Mouse (Mus musculus) cerebellum, adult 2 months (tissue): ENCODE results near the gene Daam1.

ENCODE experiments used
- CTCF ChIP-seq: fragments of 200-500 bp; IDR thresholded peaks from 2 replicates; pipeline ENCODE4 v1.5.1; 2011; ENCODE audit warnings: low read depth, mild to moderate bottlenecking, control low read depth, low read length, moderate library complexity, borderline replicate concordance; ENCODE audit not compliant: insufficient read depth
- POLR2A ChIP-seq: fragments of 200-500 bp; IDR thresholded peaks from 2 replicates; pipeline ENCODE4 v1.6.1; 2011; ENCODE audit warnings: low read length, control low read depth, borderline replicate concordance; ENCODE audit not compliant: insufficient read depth

DNA sequence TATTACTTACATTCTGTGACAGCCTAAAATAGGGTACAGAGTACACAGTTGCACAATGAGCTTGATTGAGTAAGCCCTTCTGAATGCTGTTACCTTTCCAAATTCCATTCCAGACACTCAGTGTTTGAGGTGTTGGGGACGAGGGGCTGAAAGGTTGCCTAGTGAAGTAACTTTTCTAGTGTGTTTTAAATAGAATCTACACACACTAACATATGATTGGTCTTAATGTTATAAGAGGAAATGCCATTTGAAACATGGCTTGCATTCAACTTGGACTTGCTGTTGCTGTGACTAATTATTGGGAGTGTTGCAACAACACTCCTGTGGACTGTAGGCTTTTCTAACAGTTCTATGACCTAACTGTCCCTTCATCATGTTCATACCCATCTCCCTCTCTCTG is 105.8 kb downstream of the Daam1 start:
- TF ChIP-seq CTCF (no peak), POLR2A (no peak)
